Mouse (Mus musculus) lung, adult 2 months (tissue): ENCODE results near the gene Rnf144b.

Source experiments
- CTCF ChIP-seq: fragments of 200-500 bp; IDR thresholded peaks from 2 replicates; pipeline ENCODE4 v1.5.1; 2011; ENCODE audit warnings: mild to moderate bottlenecking, low read length, control low read depth; ENCODE audit not compliant: insufficient read depth
- POLR2A ChIP-seq: fragments of 200-500 bp; IDR thresholded peaks from 2 replicates; pipeline ENCODE4 v1.6.1; 2011; ENCODE audit warnings: low read depth, mild to moderate bottlenecking, control low read depth, low read length, borderline replicate concordance; ENCODE audit errors: extremely low read depth

GRCm38 (mm10) chr13:47078799-47079198, 43.7 kb upstream of the Rnf144b start:
- TF ChIP-seq CTCF, result no peak
- TF ChIP-seq POLR2A, result no peak
